Mouse (Mus musculus) CH12.LX (cell line): ENCODE data around the gene Scrt2. TPM values are rescaled to one million over a fixed set of nuclear protein-coding genes. Genes with fewer than 3 reads are reported as not detected.

Experiments
- DNase-seq: peaks from one replicate; pipeline ENCODE4 v3.0.0-alpha.2; 2013; ENCODE audit errors: extremely low read depth
- H3K27ac ChIP-seq: 2 replicates; pipeline ENCODE4 v1.5.1; 2012; ENCODE audit warnings: low read depth, mild to moderate bottlenecking, control low read depth, moderate library complexity; ENCODE audit not compliant: insufficient read depth
- H3K27me3 ChIP-seq: replicated peaks from 2 replicates; pipeline ENCODE3; 2012; ENCODE audit warnings: inconsistent platforms
- H3K36me3 ChIP-seq, 2 experiments: replicated peaks in 1 of 2; 2 replicates each; pipeline versions ENCODE3 to v1.6.1; 2012; ENCODE audit warnings: inconsistent platforms in 1 of 2, low read length in 1 of 2, mild to moderate bottlenecking in 1 of 2, mixed read lengths in 1 of 2, moderate library complexity in 1 of 2; ENCODE audit not compliant: control insufficient read depth in 1 of 2, insufficient read depth in 1 of 2
- H3K4me1 ChIP-seq, 2 experiments: 2 replicates each; pipeline ENCODE4 v1.6.1; 2012; ENCODE audit warnings: inconsistent platforms in 1 of 2, moderate library complexity in 1 of 2; ENCODE audit not compliant: insufficient read depth in 2 of 2, control insufficient read depth in 1 of 2
- H3K4me2 ChIP-seq: 2 replicates; pipeline ENCODE4 v1.6.1; 2012; ENCODE audit warnings: low read depth, mild to moderate bottlenecking, control low read depth; ENCODE audit not compliant: poor library complexity, insufficient read depth, severe bottlenecking
- H3K4me3 ChIP-seq, 3 experiments: fragments of 150-350 bp in 1 of 3; sonication (generic) in 1 of 3; replicated peaks in 1 of 3; 2 replicates each; pipeline versions ENCODE3 to v1.5.1; 2011 to 2012; ENCODE audit warnings: low read depth in 2 of 3, low read length in 2 of 3, mild to moderate bottlenecking in 2 of 3, moderate library complexity in 2 of 3, control low read depth in 1 of 3, improper control_type of control experiment in 1 of 3, inconsistent platforms in 1 of 3, mixed read lengths in 1 of 3; ENCODE audit not compliant: poor library complexity in 1 of 3
- H3K79me2 ChIP-seq: replicated peaks from 2 replicates; pipeline ENCODE4 v1.6.1; 2012; ENCODE audit warnings: mild to moderate bottlenecking, moderate library complexity; ENCODE audit not compliant: control insufficient read depth, poor library complexity, insufficient read depth, severe bottlenecking; ENCODE audit errors: extremely low read depth
- H3K9ac ChIP-seq: 2 replicates; pipeline ENCODE4 v1.6.1; 2012; ENCODE audit warnings: low read depth, mild to moderate bottlenecking, control low read depth, moderate library complexity; ENCODE audit not compliant: insufficient read depth
- H3K9me3 ChIP-seq: replicated peaks from 2 replicates; pipeline ENCODE3; 2012; ENCODE audit warnings: low read length, inconsistent platforms, mixed read lengths
- ELF1 ChIP-seq: IDR thresholded peaks from 2 replicates; pipeline ENCODE4 v1.6.1; 2014; ENCODE audit warnings: low read depth, mild to moderate bottlenecking, inconsistent platforms, low read length, improper control_type of control experiment
- ETS1 ChIP-seq: conservative IDR thresholded peaks from 2 replicates; pipeline ENCODE4 v1.6.1; 2012; ENCODE audit warnings: low read depth, mild to moderate bottlenecking, inconsistent platforms, low read length, improper control_type of control experiment, moderate library complexity
- HCFC1 ChIP-seq: IDR thresholded peaks from 2 replicates; pipeline ENCODE4 v1.6.1; 2012; ENCODE audit warnings: low read depth, mild to moderate bottlenecking, inconsistent platforms, low read length, improper control_type of control experiment
- IRF4 ChIP-seq: IDR thresholded peaks from 2 replicates; pipeline ENCODE4 v1.6.1; 2014; ENCODE audit warnings: low read depth, mild to moderate bottlenecking, inconsistent platforms, low read length, improper control_type of control experiment
- JUN ChIP-seq: IDR thresholded peaks from 2 replicates; pipeline ENCODE4 v1.6.1; 2011; ENCODE audit warnings: low read depth, mild to moderate bottlenecking, low read length, improper control_type of control experiment, moderate library complexity; ENCODE audit not compliant: insufficient read depth
- JUND ChIP-seq: conservative IDR thresholded peaks from 2 replicates; pipeline ENCODE4 v1.6.1; 2011; ENCODE audit warnings: low read depth, low read length, improper control_type of control experiment
- KAT2A ChIP-seq: IDR thresholded peaks from 2 replicates; pipeline ENCODE4 v1.6.1; 2012; ENCODE audit warnings: low read length, improper control_type of control experiment, inconsistent platforms; ENCODE audit not compliant: insufficient replicate concordance
- MAFK ChIP-seq: IDR thresholded peaks from 2 replicates; pipeline ENCODE4 v1.6.1; 2011; ENCODE audit warnings: low read length, improper control_type of control experiment; ENCODE audit not compliant: insufficient replicate concordance
- MAZ ChIP-seq: IDR thresholded peaks from 2 replicates; pipeline ENCODE4 v1.6.1; 2012; ENCODE audit warnings: low read depth, mild to moderate bottlenecking, inconsistent platforms, low read length, improper control_type of control experiment, moderate library complexity
- MEF2A ChIP-seq: IDR thresholded peaks from 2 replicates; pipeline ENCODE4 v1.6.1; 2014; ENCODE audit warnings: low read depth, mild to moderate bottlenecking, inconsistent platforms, low read length, improper control_type of control experiment, borderline replicate concordance
- MXI1 ChIP-seq: IDR thresholded peaks from 2 replicates; pipeline ENCODE4 v1.6.1; 2011; ENCODE audit warnings: mild to moderate bottlenecking, low read depth, low read length, improper control_type of control experiment
- NRF1 ChIP-seq: IDR thresholded peaks from 2 replicates; pipeline ENCODE4 v1.6.1; 2014; ENCODE audit warnings: low read depth, mild to moderate bottlenecking, inconsistent platforms, low read length, improper control_type of control experiment, moderate library complexity
- POLR2A ChIP-seq: IDR thresholded peaks from 2 replicates; pipeline ENCODE4 v1.6.1; 2011; ENCODE audit warnings: low read depth, mild to moderate bottlenecking, improper control_type of control experiment, low read length
- POLR2AphosphoS2 ChIP-seq: IDR thresholded peaks from 2 replicates; pipeline ENCODE4 v1.6.1; 2011; ENCODE audit warnings: low read depth, low read length, improper control_type of control experiment
- RAD21 ChIP-seq: IDR thresholded peaks from 2 replicates; pipeline ENCODE4 v1.6.1; 2011; ENCODE audit warnings: low read depth, mild to moderate bottlenecking, low read length, improper control_type of control experiment, moderate library complexity
- RCOR1 ChIP-seq: conservative IDR thresholded peaks from 2 replicates; pipeline ENCODE4 v1.6.1; 2012; ENCODE audit warnings: low read depth, mild to moderate bottlenecking, inconsistent platforms, low read length, improper control_type of control experiment
- TBP ChIP-seq: conservative IDR thresholded peaks from 2 replicates; pipeline ENCODE4 v1.6.1; 2011; ENCODE audit warnings: low read depth, low read length, improper control_type of control experiment
- UBTF ChIP-seq: IDR thresholded peaks from 2 replicates; pipeline ENCODE4 v1.6.1; 2012; ENCODE audit warnings: low read depth, mild to moderate bottlenecking, inconsistent platforms, low read length, improper control_type of control experiment, moderate library complexity
- ZC3H11A ChIP-seq: IDR thresholded peaks from 2 replicates; pipeline ENCODE4 v1.6.1; 2012; ENCODE audit warnings: low read depth, mild to moderate bottlenecking, inconsistent platforms, low read length, improper control_type of control experiment
- ZKSCAN1 ChIP-seq: IDR thresholded peaks from 2 replicates; pipeline ENCODE4 v1.6.1; 2012; ENCODE audit warnings: low read depth, inconsistent platforms, low read length, improper control_type of control experiment, borderline replicate concordance
- dilution Hi-C: fragments of 300-500 bp; cut with MboI; formaldehyde crosslinking; loops from 2 replicates; pipeline ENCODE4 v1.14.3; 2020; ENCODE audit warnings: low sequenced_read_pairs; ENCODE audit not compliant: extremely low pct_unique_long_range_greater_than_20kb, extremely low pct_ligation_motif_present
- in situ Hi-C: fragments of 300-500 bp; cut with MboI; formaldehyde crosslinking; loops from 3 replicates; pipeline ENCODE4 v1.14.3; 2019; ENCODE audit warnings: low sequenced_read_pairs, low pct_ligation_motif_present, low pct_unique_long_range_greater_than_20kb, mixed read lengths
- polyA plus RNA-seq: library from polyadenylated mRNA; unstranded; fragments of >175 nt; gene quantifications from 2 replicates; pipeline ENCODE4 v1.2.1, GENCODE M21; 2012; ENCODE audit warnings: low read depth; ENCODE audit not compliant: insufficient read length
- total RNA-seq, 2 experiments: library from RNA; depleted of rRNA; stranded (reverse); fragments of 300-350 nt in 1 of 2; fragments of >200 nt in 1 of 2; gene quantifications; 2 replicates each; pipeline ENCODE4 v1.2.3; 2012 to 2014

Gene Scrt2
- total and polyA plus RNA-seq, 3 experiments = not detected

- no peaks in the 10 kb centered on the region for H3K9me3 ChIP-seq
- TF ChIP-seq MAFK = no peak
- TF ChIP-seq MAZ = no peak
- no peak for TF ChIP-seq ZC3H11A
- no peak for TF ChIP-seq JUN
- TF ChIP-seq IRF4 = no peak
- TF ChIP-seq POLR2AphosphoS2 = no peak
- no peak for TF ChIP-seq ELF1
- TF ChIP-seq HCFC1 = no peak
- no peak for TF ChIP-seq POLR2A
- no peak for TF ChIP-seq UBTF
- TF ChIP-seq TBP = no peak
- no peak for TF ChIP-seq ZKSCAN1
- TF ChIP-seq JUND = no peak
- TF ChIP-seq MEF2A = no peak
- TF ChIP-seq ETS1 = no peak
- TF ChIP-seq NRF1 = no peak
- H3K79me2 ChIP-seq = no peaks in the 10 kb centered on the region
- DNase-seq = no peak
- no peaks in the 10 kb centered on the region for H3K36me3 ChIP-seq
- H3K4me3 ChIP-seq = no peak overlapping the region
- H3K27me3 ChIP-seq = peaks cover 81% of the 10 kb centered on the region
- dilution Hi-C loops = no loop called here
- no peak overlapping the region for H3K4me2 ChIP-seq
- in situ Hi-C loops = loop anchor here (10.0 kb wide), 1 partner anchor 247 kb away; no protein-coding TSS in a partner anchor
- H3K9ac ChIP-seq = no peak overlapping the region
- peaks cover 0 to 7% of the 10 kb centered on the region in 2 experiments; a peak in 2 of 4 replicates for H3K4me1 ChIP-seq
- H3K27ac ChIP-seq = no peak overlapping the region
These were observed 36.4 kb downstream of the Scrt2 start for GRCm38 (mm10) chr2:152117694-152118093.

DNA sequence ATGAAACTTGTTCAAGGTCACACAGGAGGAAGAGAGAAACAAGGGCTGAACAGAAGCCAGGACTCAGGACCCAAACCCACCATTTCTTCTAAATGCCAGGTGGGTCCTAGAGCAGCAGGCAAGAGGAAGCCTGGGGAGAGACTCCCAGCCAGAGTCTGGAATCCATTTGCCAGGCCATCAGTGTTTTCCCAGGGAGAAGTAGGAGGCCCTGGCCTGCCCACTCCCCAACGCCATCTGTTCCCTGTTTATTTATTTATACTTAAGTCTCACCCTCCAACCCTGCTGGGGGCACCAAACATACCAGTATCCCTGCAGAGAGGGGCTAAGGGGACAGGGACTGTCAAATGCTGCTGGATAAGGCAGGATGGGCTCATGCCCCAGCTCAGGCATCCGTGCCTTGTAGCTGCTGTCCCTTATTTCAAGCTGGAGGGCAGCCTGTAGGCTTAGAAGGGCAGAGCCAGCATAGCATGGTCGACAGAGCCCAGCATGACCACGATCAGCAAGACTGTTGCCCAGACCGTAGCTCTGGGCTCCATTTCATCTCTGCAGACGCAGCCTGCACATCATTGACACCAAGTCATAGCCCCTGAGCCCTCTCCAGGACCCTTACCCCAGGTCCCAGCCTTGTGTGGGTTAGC, 38.0 kb downstream of the Scrt2 start:
- dilution Hi-C loops = no loop called here
- Histone ChIP-seq H3K9ac (no peak overlapping the region), H3K27me3 (peaks cover 84% of the 10 kb centered on the region), H3K27ac (no peak overlapping the region), H3K79me2 (no peaks in the 10 kb centered on the region), H3K4me1 (peaks cover 0 to 7% of the 10 kb centered on the region in 2 experiments; a peak in 2 of 4 replicates), H3K36me3 (no peaks in the 10 kb centered on the region), H3K4me2 (no peak overlapping the region), H3K9me3 (no peaks in the 10 kb centered on the region)
- in situ Hi-C loops = loop anchor here (10.0 kb wide), 1 partner anchor 245 kb away; no protein-coding TSS in a partner anchor
- TF ChIP-seq ELF1 (no peak), KAT2A (no peak), MXI1 (no peak), RCOR1 (no peak), RAD21 (no peak), ETS1 (no peak)
- TF ChIP-seq, all 38 proteins: peak for 0
- DNase-seq = no peak
- no peak overlapping the region for H3K4me3 ChIP-seq
